Mouse (Mus musculus): ENCODE data around the gene Wfdc6a.
A peak's percentile ranks its signal among the peaks of the same experiment; 100 is the strongest.
"Not testable (repeated sequence)": the region's sequence is repeated elsewhere in the genome, so short reads cannot be mapped to it uniquely, and the experiment has no call there.

Wfdc6a gene

GRCm38 (mm10) chr2:164585025-164585725 is at the start of gene Wfdc6a:
Wfdc6a (minus strand) TSS chr2:164585447.
- peak; percentile 82 for DNase-seq (ENCODE audit: low spot score)

- no peak for DNase-seq (ENCODE audit: low spot score)
These were observed 36.5 kb upstream of the Wfdc6a start for GRCm38 (mm10) chr2:164621775-164622174.

- no peak for DNase-seq (ENCODE audit: low spot score)
These were observed 33.8 kb upstream of the Wfdc6a start for GRCm38 (mm10) chr2:164619050-164619449.

- DNase-seq (ENCODE audit: low spot score): no peak
These were observed 30.1 kb upstream of the Wfdc6a start for GRCm38 (mm10) chr2:164615386-164615785.

- peak; percentile 94 for DNase-seq (ENCODE audit: low spot score)
These were observed 28.2 kb upstream of the Wfdc6a start, which contains the start of the genes Wfdc6b and Wfdc8 for GRCm38 (mm10) chr2:164613471-164613870. Wfdc6b (plus strand) TSS chr2:164613522. Wfdc8 (minus strand) TSS chr2:164613626.

- no peak for DNase-seq (ENCODE audit: low spot score)
These were observed 23.5 kb upstream of the Wfdc6a start for GRCm38 (mm10) chr2:164608781-164609180.

GRCm38 (mm10) chr2:164604411-164604810 is 19.2 kb upstream of the Wfdc6a start:
- no peak for DNase-seq (ENCODE audit: low spot score)

- no peak for DNase-seq (ENCODE audit: low spot score)
These were observed 18.2 kb upstream of the Wfdc6a start for GRCm38 (mm10) chr2:164603482-164603881.

- DNase-seq (ENCODE audit: low spot score): no peak
These were observed 14.9 kb upstream of the Wfdc6a start for GRCm38 (mm10) chr2:164600179-164600578.

GRCm38 (mm10) chr2:164593494-164593893 is 8.2 kb upstream of the Wfdc6a start, which contains the start of gene Eppin:
Eppin (minus strand) TSS chr2:164593594.
- DNase-seq (ENCODE audit: low spot score): no peak

- no peak for DNase-seq (ENCODE audit: low spot score)
These were observed 6.8 kb upstream of the Wfdc6a start for GRCm38 (mm10) chr2:164592014-164592413.

GRCm38 (mm10) chr2:164573359-164573758 is 11.9 kb downstream of the Wfdc6a start, which contains the start of gene Spint3:
Spint3 (minus strand) TSS chr2:164573459.
- not testable (repeated sequence) for DNase-seq (ENCODE audit: low spot score)

GRCm38 (mm10) chr2:164567460-164567859 is 17.8 kb downstream of the Wfdc6a start:
- no peak for DNase-seq (ENCODE audit: low spot score)

- no peak for DNase-seq (ENCODE audit: low spot score)
These were observed 18.2 kb downstream of the Wfdc6a start for GRCm38 (mm10) chr2:164566997-164567396.

GRCm38 (mm10) chr2:164564346-164564745 is 20.9 kb downstream of the Wfdc6a start:
- no peak for DNase-seq (ENCODE audit: low spot score)

GRCm38 (mm10) chr2:164563339-164564038 is 21.8 kb downstream of the Wfdc6a start:
- DNase-seq (ENCODE audit: low spot score): peak; percentile 66

- DNase-seq (ENCODE audit: low spot score): no peak
These were observed 22.7 kb downstream of the Wfdc6a start, which contains the start of gene Wfdc2 for GRCm38 (mm10) chr2:164562391-164563188. Wfdc2 (plus strand) TSS chr2:164562413.

GRCm38 (mm10) chr2:164560106-164560505 is 25.1 kb downstream of the Wfdc6a start:
- no peak for DNase-seq (ENCODE audit: low spot score)

GRCm38 (mm10) chr2:164558991-164559645 is 26.1 kb downstream of the Wfdc6a start:
- DNase-seq (ENCODE audit: low spot score): no peak

- no peak for DNase-seq (ENCODE audit: low spot score)
These were observed 26.8 kb downstream of the Wfdc6a start for GRCm38 (mm10) chr2:164558426-164558825.

GRCm38 (mm10) chr2:164551502-164551901 is 33.7 kb downstream of the Wfdc6a start:
- DNase-seq (ENCODE audit: low spot score): no peak

- DNase-seq (ENCODE audit: low spot score): no peak
These were observed 34.4 kb downstream of the Wfdc6a start for GRCm38 (mm10) chr2:164550895-164551269.

Measured in testis, postnatal 10 days (tissue).